Mouse (Mus musculus): ENCODE measurements at regions not wholly inside any gene's neighbourhood (a gene's known extent, or its start where the extent isn't known, plus 50 kb on each side); places are given as distances from the start of the nearest gene placed in this dataset.

GRCm38 (mm10) chr1:122439358-122439757, 871.6 kb upstream of the Ddx18 start:
- TF ChIP-seq POLR2A (IDR thresholded peaks at IDR 0.05; ENCODE audit: insufficient read depth, low read depth, low read length): no peak
- no peak for TF ChIP-seq CTCF (IDR thresholded peaks at IDR 0.05; ENCODE audit: insufficient read depth, low read depth, low read length)
